ENCODE assay signal across 9 mouse cellular contexts in the genomic region with DNA sequence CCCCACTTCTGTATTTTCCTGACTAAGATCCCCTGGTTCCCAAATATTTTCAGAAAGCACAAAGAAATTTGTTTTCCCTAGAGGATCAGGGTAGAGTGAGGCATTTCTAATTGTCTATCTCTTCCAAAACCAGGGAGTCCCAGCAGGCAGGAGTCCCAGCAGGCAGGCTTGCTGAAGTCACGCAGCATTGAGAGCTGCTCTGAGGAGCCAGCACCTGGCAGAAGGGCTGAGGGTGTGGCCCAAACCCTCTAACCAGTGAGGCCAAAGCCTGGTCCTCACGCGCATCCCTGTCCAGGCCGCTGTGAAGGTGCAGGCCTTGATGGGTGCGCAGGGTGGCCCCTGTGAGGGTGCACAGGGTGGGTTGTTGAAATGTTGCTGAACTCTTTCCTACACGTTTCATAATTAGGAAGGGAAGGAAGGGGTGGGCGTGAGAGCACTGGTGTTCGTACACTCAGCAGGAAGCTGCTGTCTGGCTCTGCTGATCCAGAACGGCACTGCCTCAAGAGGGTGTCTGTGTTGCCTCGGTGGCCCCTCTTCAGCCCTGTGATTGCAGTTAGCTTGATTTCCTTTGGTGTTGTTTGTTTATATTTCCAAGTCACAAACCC. TPM values are rescaled to one million over a fixed set of nuclear protein-coding genes. Genes with fewer than 3 reads are reported as not detected.
A peak's percentile ranks its signal among the peaks of the same experiment; 100 is the strongest.
DNase-seq lines count a peak whose midpoint lies in the region; ATAC-seq and TF ChIP-seq lines count a peak whose summit lies in the region.
"Had no signal": no experiment of that assay in that cellular context is flagged by ENCODE, and none has a peak within 500 bp of the region (broad histone marks: within the 10 kb centered on the region; RNA-seq: fewer than 3 reads in every experiment).

No protein-coding gene starts in this region.

- peaks cover 70% of the 10 kb centered on the region for H3K36me3 ChIP-seq in intestine, postnatal 0 days (ENCODE audit: control insufficient read depth, insufficient read depth)
- H3K36me3 ChIP-seq in intestine, embryonic 15.5 days: peaks cover 45% of the 10 kb centered on the region
- H3K36me3 ChIP-seq in megakaryocyte, embryonic 14.5 days (replicated peaks; ENCODE audit: low read length): peaks cover 92% of the 10 kb centered on the region

- 0 out of 2 replicates have a peak overlapping the region, but pooled peaks have one; percentile 41 for H3K27ac ChIP-seq in intestine, postnatal 0 days (ENCODE audit: low read depth, low read length)
- no peak overlapping the region for H3K27ac ChIP-seq in intestine, embryonic 15.5 days
- H3K27ac ChIP-seq: limb, embryonic 15.5 days had no signal

- H3K27me3 ChIP-seq in intestine, postnatal 0 days (replicated peaks; ENCODE audit: control insufficient read depth, insufficient read depth, low read length): no peaks in the 10 kb centered on the region
- H3K27me3 ChIP-seq in intestine, embryonic 15.5 days (replicated peaks): no peaks in the 10 kb centered on the region
- H3K27me3 ChIP-seq in megakaryocyte, embryonic 14.5 days (replicated peaks): no peaks in the 10 kb centered on the region
- H3K27me3 ChIP-seq: limb, embryonic 15.5 days had no signal

- H3K9me3 ChIP-seq in intestine, postnatal 0 days (ENCODE audit: control insufficient read depth): no peaks in the 10 kb centered on the region
- H3K9me3 ChIP-seq in intestine, embryonic 15.5 days: no peaks in the 10 kb centered on the region
- H3K9me3 ChIP-seq in megakaryocyte, embryonic 14.5 days: no peaks in the 10 kb centered on the region
- H3K9me3 ChIP-seq: limb, embryonic 15.5 days had no signal

- no peak overlapping the region for H3K4me3 ChIP-seq in intestine, postnatal 0 days (ENCODE audit: low read depth, low read length)
- H3K4me3 ChIP-seq in intestine, embryonic 15.5 days (replicated peaks): no peak overlapping the region
- H3K4me3 ChIP-seq in megakaryocyte, embryonic 14.5 days (replicated peaks): peak overlapping the region; percentile 39
- H3K4me3 ChIP-seq: limb, embryonic 15.5 days had no signal

- no peak for ATAC-seq in intestine, postnatal 0 days
- no peak for ATAC-seq in intestine, embryonic 15.5 days
- peak; percentile 68 for ATAC-seq in CD4-positive, CD25-positive, alpha-beta regulatory T cell, adult 4 months

- no peak overlapping the region for H3K4me2 ChIP-seq in intestine, postnatal 0 days (replicated peaks; ENCODE audit: low read depth)
- H3K4me2 ChIP-seq in intestine, embryonic 15.5 days (replicated peaks): no peak overlapping the region
- H3K4me2 ChIP-seq: limb, embryonic 15.5 days had no signal

- WGBS in intestine, postnatal 0 days: 71% methylated on average over 10 of the region's 10 CpGs
- whole genome bisulfite sequencing in intestine, embryonic 15.5 days: 67% methylated on average over 10 of the region's 10 CpGs

- DNase-seq in kidney, adult 9 months: peak; percentile 34
- DNase-seq in urinary bladder, adult 2 months (ENCODE audit: low spot score): no peak
- no peak for DNase-seq in embryo, embryonic 9.5 days (ENCODE audit: extremely low spot score)
- DNase-seq in adipocyte (ENCODE audit: low spot score): no peak

- no peaks in the 10 kb centered on the region for H3K4me1 ChIP-seq in intestine, postnatal 0 days (replicated peaks; ENCODE audit: control insufficient read depth, insufficient read depth, low read length)
- no peaks in the 10 kb centered on the region for H3K4me1 ChIP-seq in intestine, embryonic 15.5 days (replicated peaks)
- H3K4me1 ChIP-seq in megakaryocyte, embryonic 14.5 days: peaks cover 40% of the 10 kb centered on the region
- H3K4me1 ChIP-seq: limb, embryonic 15.5 days had no signal

- H3K9ac ChIP-seq in intestine, postnatal 0 days (ENCODE audit: low read depth, low read length): no peak overlapping the region
- no peak overlapping the region for H3K9ac ChIP-seq in intestine, embryonic 15.5 days
- H3K9ac ChIP-seq: limb, embryonic 15.5 days had no signal

- TF ChIP-seq CTCF in intestine, postnatal 0 days (IDR thresholded peaks at IDR 0.05; ENCODE audit: low read depth): no peak

RNA-seq across cellular contexts. Expression of gene Smarcc2, which starts 20.3 kb away (rescaled TPM):
- 31.1 and 31.6 TPM in 2 replicates for polyA plus RNA-seq in intestine, postnatal 0 days (2015; fragmentation: Nextera tagmentation; extraction: Ambion mirVana)
- polyA plus RNA-seq in intestine, embryonic 15.5 days (2015; fragmentation: Nextera tagmentation; extraction: Ambion mirVana): 62.5 TPM in 2 replicates
- 10 to 100 TPM; 45.7 to 62.7 TPM for polyA plus RNA-seq in CD4-positive, CD25-positive, alpha-beta regulatory T cell, adult 4 months (2017; shearing (Covaris generic))
- 86.7 and 138 TPM in 2 replicates for polyA plus RNA-seq in megakaryocyte, embryonic 14.5 days (2012; ENCODE audit: insufficient read depth, low replicate concordance)
- 91.5 and 97.0 TPM in 2 replicates for polyA plus RNA-seq in urinary bladder, adult 2 months (2012; rRNA removed)

RNA-seq across cellular contexts. Expression of gene Rnf41, which starts 27.3 kb away (rescaled TPM):
- polyA plus RNA-seq in intestine, postnatal 0 days (2015; fragmentation: Nextera tagmentation; extraction: Ambion mirVana): 29.1 and 33.1 TPM in 2 replicates
- 36.6 and 37.5 TPM in 2 replicates for polyA plus RNA-seq in intestine, embryonic 15.5 days (2015; fragmentation: Nextera tagmentation; extraction: Ambion mirVana)
- 10 to 100 TPM; 28.7 to 51.8 TPM for polyA plus RNA-seq in CD4-positive, CD25-positive, alpha-beta regulatory T cell, adult 4 months (2017; shearing (Covaris generic))
- 17.0 and 19.5 TPM in 2 replicates for polyA plus RNA-seq in megakaryocyte, embryonic 14.5 days (2012; ENCODE audit: insufficient read depth, low replicate concordance)
- 25.4 and 25.5 TPM in 2 replicates for polyA plus RNA-seq in urinary bladder, adult 2 months (2012; rRNA removed)

RNA-seq across cellular contexts. Expression of gene Nabp2, which starts 27.5 kb away (rescaled TPM):
- 79.2 and 82.5 TPM in 2 replicates for polyA plus RNA-seq in intestine, postnatal 0 days (2015; fragmentation: Nextera tagmentation; extraction: Ambion mirVana)
- 87.9 and 97.1 TPM in 2 replicates for polyA plus RNA-seq in intestine, embryonic 15.5 days (2015; fragmentation: Nextera tagmentation; extraction: Ambion mirVana)
- 10 to 100 TPM; 63.3 to 77.5 TPM for polyA plus RNA-seq in CD4-positive, CD25-positive, alpha-beta regulatory T cell, adult 4 months (2017; shearing (Covaris generic))
- polyA plus RNA-seq in megakaryocyte, embryonic 14.5 days (2012; ENCODE audit: insufficient read depth, low replicate concordance): 458 and 1,055 TPM in 2 replicates
- polyA plus RNA-seq in urinary bladder, adult 2 months (2012; rRNA removed): 47.2 and 50.1 TPM in 2 replicates

RNA-seq across cellular contexts. Expression of gene Slc39a5, which starts 37.7 kb away (rescaled TPM):
- 109 and 114 TPM in 2 replicates for polyA plus RNA-seq in intestine, postnatal 0 days (2015; fragmentation: Nextera tagmentation; extraction: Ambion mirVana)
- polyA plus RNA-seq in intestine, embryonic 15.5 days (2015; fragmentation: Nextera tagmentation; extraction: Ambion mirVana): 114 and 141 TPM in 2 replicates
- polyA plus RNA-seq in CD4-positive, CD25-positive, alpha-beta regulatory T cell, adult 4 months (2017; shearing (Covaris generic)): not detected
- not detected in 2 replicates for polyA plus RNA-seq in megakaryocyte, embryonic 14.5 days (2012; ENCODE audit: insufficient read depth, low replicate concordance)
- not detected in 2 replicates for polyA plus RNA-seq in urinary bladder, adult 2 months (2012; rRNA removed)

RNA-seq across cellular contexts. Expression of gene Myl6, which starts 55.2 kb away (rescaled TPM):
- polyA plus RNA-seq in intestine, postnatal 0 days (2015; fragmentation: Nextera tagmentation; extraction: Ambion mirVana): 2,493 and 2,543 TPM in 2 replicates
- polyA plus RNA-seq in intestine, embryonic 15.5 days (2015; fragmentation: Nextera tagmentation; extraction: Ambion mirVana): 1,676 and 1,825 TPM in 2 replicates
- polyA plus RNA-seq in CD4-positive, CD25-positive, alpha-beta regulatory T cell, adult 4 months (2017; shearing (Covaris generic)): 100 to 1,000 TPM; 937 to 954 TPM
- 175 and 2,406 TPM in 2 replicates for polyA plus RNA-seq in megakaryocyte, embryonic 14.5 days (2012; ENCODE audit: insufficient read depth, low replicate concordance)
- 10,835 and 11,320 TPM in 2 replicates for polyA plus RNA-seq in urinary bladder, adult 2 months (2012; rRNA removed)
